Mouse (Mus musculus) limb, embryonic 12.5 days (tissue): ENCODE results near the gene Ttyh3. TPM values are rescaled to one million over a fixed set of nuclear protein-coding genes. Genes with fewer than 3 reads are reported as not detected.
"Not testable (repeated sequence)": the region's sequence is repeated elsewhere in the genome, so short reads cannot be mapped to it uniquely, and the experiment has no call there.

Experiments used
- ATAC-seq: fragments of 200-750 bp; cut with Nextera tagmentation; 2 replicates; pipeline ENCODE4 v1.8.0; 2017; ENCODE audit warnings: low read depth, moderate TSS enrichment; ENCODE audit not compliant: insufficient number of reproducible peaks, insufficient read depth, low FRiP score, low TSS enrichment
- H3K27ac ChIP-seq: fragments of 300-500 bp; sonication (generic); 2 replicates; pipeline ENCODE4 v1.5.1; 2016; ENCODE audit warnings: mild to moderate bottlenecking, moderate library complexity
- H3K27me3 ChIP-seq: fragments of 300-500 bp; sonication (generic); 2 replicates; pipeline ENCODE4 v1.6.1; 2016; ENCODE audit warnings: mild to moderate bottlenecking, moderate library complexity
- H3K36me3 ChIP-seq: fragments of 300-500 bp; sonication (generic); 2 replicates; pipeline ENCODE4 v1.6.1; 2016; ENCODE audit warnings: mild to moderate bottlenecking, moderate library complexity
- H3K4me1 ChIP-seq: fragments of 300-500 bp; sonication (generic); replicated peaks from 2 replicates; pipeline ENCODE4 v1.6.1; 2016
- H3K4me2 ChIP-seq: fragments of 300-500 bp; sonication (generic); 2 replicates; pipeline ENCODE4 v1.6.1; 2016; ENCODE audit warnings: mild to moderate bottlenecking, moderate library complexity
- H3K4me3 ChIP-seq: fragments of 300-500 bp; sonication (generic); replicated peaks from 2 replicates; pipeline ENCODE4 v1.5.1; 2016; ENCODE audit warnings: mild to moderate bottlenecking
- H3K9ac ChIP-seq: fragments of 300-500 bp; sonication (generic); replicated peaks from 2 replicates; pipeline ENCODE4 v1.6.1; 2016; ENCODE audit warnings: mild to moderate bottlenecking, moderate library complexity
- H3K9me3 ChIP-seq: fragments of 300-500 bp; sonication (generic); 2 replicates; pipeline ENCODE4 v1.6.1; 2016; ENCODE audit warnings: mild to moderate bottlenecking, moderate library complexity
- WGBS: fragments of 180-500 bp; shearing (Covaris S2); methylation state at CpG from one replicate; pipeline ENCODE4 v1.1.7; 2016; 5-methylcytosine and 5-hydroxymethylcytosine counted together
- polyA plus RNA-seq: library from polyadenylated mRNA; unstranded; fragments of >200 nt; fragmentation: Nextera tagmentation; extraction: Ambion mirVana; gene quantifications from 2 replicates; pipeline ENCODE4 v1.2.1, GENCODE M21; 2016

Gene Ttyh3
- polyA plus RNA-seq, 1 experiment from 2014 or later = 48.8 TPM

DNA sequence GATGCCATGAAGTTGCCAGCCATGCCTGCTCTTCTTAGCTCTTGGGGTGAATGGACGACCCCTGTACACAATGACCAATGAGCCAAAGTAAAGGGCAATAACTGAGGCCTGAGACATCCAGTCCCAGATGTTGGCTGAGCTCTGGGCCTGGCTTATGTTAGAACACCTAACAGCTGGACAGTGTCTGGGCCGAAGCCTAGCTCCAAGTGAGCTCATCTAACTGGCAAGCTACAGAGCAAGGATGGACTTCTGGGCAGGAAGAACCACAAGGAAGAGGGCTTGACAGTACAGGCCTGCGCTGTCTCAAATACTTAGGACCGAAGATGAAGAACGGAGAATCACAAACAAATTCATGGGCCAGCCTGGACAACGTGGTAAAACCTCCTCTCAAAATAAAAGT lies 23.8 kb upstream of the Ttyh3 start:
- ATAC-seq = not testable (repeated sequence)
- 91% methylated on average over 6 of the region's 6 CpGs for WGBS
- peaks cover 85% of the 10 kb centered on the region for H3K36me3 ChIP-seq

DNA sequence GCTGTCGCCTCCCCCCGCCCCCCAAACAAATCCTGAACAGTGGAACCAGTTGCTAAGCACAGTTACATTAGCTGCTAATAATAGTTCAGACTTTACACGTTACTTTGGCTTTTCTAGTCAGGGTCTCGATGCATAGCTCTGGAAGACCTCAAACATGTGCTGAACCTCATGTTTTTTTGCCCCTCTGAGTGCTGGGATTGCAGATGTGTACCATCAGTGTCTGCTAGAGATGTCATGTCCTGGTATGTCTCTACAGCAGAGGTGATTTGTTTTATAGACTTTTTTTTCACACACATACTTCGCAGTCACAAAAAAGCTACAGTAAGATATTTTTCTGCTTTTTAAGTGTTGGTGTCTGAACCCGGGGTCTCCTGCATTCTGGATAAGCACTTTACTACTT lies 23.3 kb upstream of the Ttyh3 start:
- no peaks in the 10 kb centered on the region for H3K27me3 ChIP-seq
- 84% methylated on average over 6 of the region's 6 CpGs for WGBS
- H3K4me2 ChIP-seq = no peak overlapping the region
- no peak for ATAC-seq
- H3K4me1 ChIP-seq = 0 out of 2 replicates have a peak, but pooled peaks cover 5% of the 10 kb centered on the region
- H3K4me3 ChIP-seq = no peak overlapping the region
- H3K9ac ChIP-seq = no peak overlapping the region
- peaks cover 11% of the 10 kb centered on the region for H3K9me3 ChIP-seq
- no peak overlapping the region for H3K27ac ChIP-seq
- peaks cover 81% of the 10 kb centered on the region for H3K36me3 ChIP-seq

More for the DNA sequence above, 23.8 kb upstream of the Ttyh3 start:
- not testable (repeated sequence) for H3K4me3 ChIP-seq, H3K4me2 ChIP-seq, H3K9ac ChIP-seq, H3K4me1 ChIP-seq, H3K27me3 ChIP-seq, H3K27ac ChIP-seq
- peaks cover 11% of the 10 kb centered on the region for H3K9me3 ChIP-seq

DNA sequence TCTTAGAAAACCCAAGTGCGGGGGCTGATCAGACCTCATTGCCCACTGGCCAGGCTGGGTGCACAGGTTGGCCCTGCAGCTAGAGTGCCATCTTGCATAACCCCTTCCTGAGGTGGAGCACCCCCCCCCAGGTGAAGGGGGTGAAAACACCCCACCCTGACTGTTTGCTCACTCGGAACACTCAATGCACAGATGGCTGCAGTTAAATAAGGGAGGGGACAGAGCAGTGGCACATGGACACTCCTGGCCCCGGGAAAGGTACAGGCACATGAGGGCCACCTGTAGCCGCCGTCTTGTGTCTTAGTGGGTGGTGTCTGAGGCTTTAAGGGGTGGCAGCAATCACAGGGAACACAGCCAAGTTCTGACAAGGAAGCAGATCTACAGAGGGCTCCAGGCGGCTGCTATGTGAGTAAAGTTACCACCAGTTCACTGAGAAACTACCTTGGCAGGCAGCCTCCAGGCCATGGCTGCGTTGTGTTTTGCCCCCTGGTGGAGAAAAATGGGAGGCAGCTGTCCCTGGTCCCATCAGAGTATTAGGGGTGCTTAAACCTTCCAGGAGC lies 14.9 kb upstream of the Ttyh3 start:
- H3K4me1 ChIP-seq = peaks cover 35% of the 10 kb centered on the region
- ATAC-seq = peak; percentile 13; the same call in 1 of the 2 replicates
- H3K27ac ChIP-seq = no peak overlapping the region
- H3K4me3 ChIP-seq = no peak overlapping the region
- 48% methylated on average over 7 of the region's 7 CpGs for WGBS
- peaks cover 5% of the 10 kb centered on the region for H3K9me3 ChIP-seq
- no peak overlapping the region for H3K9ac ChIP-seq
- peaks cover 32% of the 10 kb centered on the region for H3K36me3 ChIP-seq
- peaks cover 3% of the 10 kb centered on the region; the same call in 1 of the 2 replicates for H3K27me3 ChIP-seq
- no peak overlapping the region for H3K4me2 ChIP-seq

DNA sequence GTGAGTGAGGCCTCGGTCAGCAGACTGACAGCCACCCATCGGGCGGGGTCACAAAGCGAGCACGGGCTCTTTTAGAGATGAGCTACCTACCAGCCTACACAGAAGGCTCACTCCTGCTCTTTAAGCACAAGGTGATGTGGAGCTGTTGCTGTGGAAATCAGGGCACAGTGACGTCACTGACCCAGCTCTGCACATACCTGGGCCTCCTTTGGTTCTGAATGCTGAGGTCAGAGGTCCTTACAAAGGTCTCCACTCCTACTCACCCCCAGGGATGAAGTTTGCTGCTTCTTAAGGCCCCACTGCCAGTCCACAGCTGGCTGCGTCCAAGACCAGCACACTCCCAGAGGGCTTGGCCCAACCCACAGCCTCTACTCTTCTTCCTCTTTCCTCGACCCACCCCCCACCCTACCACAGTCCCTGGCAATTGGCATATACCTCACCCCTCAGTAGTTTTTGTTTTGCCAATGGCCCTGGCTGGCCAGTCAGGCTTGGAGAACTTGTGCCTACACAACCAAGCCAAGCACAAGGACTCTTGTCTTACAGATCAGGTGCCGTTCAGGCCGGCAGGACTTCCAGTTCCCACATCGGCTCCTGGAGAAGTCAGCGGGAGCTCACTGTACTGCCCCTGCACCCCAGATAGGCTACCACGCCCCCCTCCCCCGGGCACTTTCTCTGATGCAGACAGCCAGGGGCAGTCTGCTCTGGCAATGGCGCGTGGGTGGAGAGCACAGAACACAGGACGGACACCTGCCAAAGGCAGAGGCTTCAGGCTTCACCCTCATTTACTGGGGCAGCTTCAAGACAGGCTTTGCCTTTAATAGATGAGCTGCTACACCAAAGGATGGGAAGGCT lies 14.1 kb upstream of the Ttyh3 start:
- Histone ChIP-seq H3K4me3 (no peak overlapping the region), H3K9me3 (no peaks in the 10 kb centered on the region), H3K36me3 (peaks cover 26% of the 10 kb centered on the region), H3K4me1 (peaks cover 35% of the 10 kb centered on the region), H3K27me3 (peaks cover 3% of the 10 kb centered on the region; the same call in 1 of the 2 replicates), H3K4me2 (no peak overlapping the region), H3K9ac (no peak overlapping the region), H3K27ac (peak overlapping the region; percentile 66)
- 71% methylated on average over 17 of the region's 17 CpGs for WGBS
- ATAC-seq = no peak

DNA sequence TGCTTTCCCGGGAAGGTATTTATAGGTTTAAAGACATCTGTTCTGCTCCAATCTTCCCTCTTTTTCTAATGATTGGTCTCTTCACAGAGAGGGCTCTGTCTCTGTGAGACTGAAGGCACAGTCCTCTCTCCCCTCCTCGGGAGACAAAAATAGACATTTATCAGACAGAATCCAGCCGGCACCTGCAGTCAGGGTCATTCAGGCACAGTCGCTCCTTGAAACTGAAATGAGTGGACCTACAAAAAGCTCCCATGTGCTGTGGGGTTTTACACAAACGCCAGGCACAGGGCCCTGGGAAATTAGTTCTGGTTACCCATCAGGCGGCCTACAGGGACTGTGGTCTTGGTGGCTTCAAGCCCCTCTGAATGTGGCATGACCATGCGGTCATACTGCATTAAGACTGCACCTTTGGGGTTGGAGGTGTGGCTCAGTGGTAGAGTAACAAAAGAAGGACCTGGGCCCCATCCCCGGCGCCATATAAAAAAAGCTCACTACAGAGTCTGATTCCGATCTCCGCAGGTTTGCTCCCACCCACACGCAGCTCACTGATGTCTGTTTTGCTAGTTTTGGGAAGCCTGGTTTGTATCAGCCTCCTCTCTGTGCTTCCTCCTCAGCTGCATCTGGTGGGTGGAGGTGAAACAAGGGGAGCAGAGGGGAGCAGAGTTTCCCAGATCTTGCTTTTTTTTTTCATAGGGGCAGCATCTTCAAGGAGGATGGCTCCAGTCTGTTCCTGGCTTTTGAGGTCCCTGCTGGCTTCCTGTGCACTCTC lies 13.2 kb upstream of the Ttyh3 start:
- H3K36me3 ChIP-seq = peaks cover 20% of the 10 kb centered on the region
- peaks cover 3% of the 10 kb centered on the region; the same call in 1 of the 2 replicates for H3K27me3 ChIP-seq
- H3K27ac ChIP-seq = peak overlapping the region; percentile 66
- no peak overlapping the region for H3K4me2 ChIP-seq
- H3K9me3 ChIP-seq = no peaks in the 10 kb centered on the region
- H3K9ac ChIP-seq = no peak overlapping the region
- no peak overlapping the region for H3K4me3 ChIP-seq
- 56% methylated on average over 12 of the region's 12 CpGs for WGBS
- no peak for ATAC-seq
- peaks cover 35% of the 10 kb centered on the region for H3K4me1 ChIP-seq

DNA sequence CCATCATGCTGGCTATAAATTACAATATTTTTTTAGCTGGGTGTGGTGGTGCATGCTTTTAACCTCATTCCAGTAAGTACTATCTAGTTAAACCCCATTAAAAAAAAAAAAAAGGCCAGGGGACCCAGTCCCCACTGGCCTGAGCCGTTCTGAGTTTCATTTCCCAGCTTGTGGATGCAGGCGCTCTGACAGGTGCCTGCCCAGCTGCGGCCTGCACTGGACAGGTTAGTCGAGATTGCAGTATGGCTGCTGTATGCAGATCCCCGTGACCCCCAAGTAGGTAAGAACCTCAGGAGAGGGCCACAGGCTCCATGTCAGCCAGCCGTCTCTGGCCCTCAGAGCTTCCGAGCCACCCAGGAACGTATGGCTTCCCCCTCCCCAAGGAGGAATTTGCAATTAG lies 12.6 kb upstream of the Ttyh3 start:
- H3K4me2 ChIP-seq = no peak overlapping the region
- H3K36me3 ChIP-seq = peaks cover 16% of the 10 kb centered on the region
- H3K27me3 ChIP-seq = peaks cover 3% of the 10 kb centered on the region; the same call in 1 of the 2 replicates
- H3K9ac ChIP-seq = no peak overlapping the region
- no peak overlapping the region for H3K4me3 ChIP-seq
- H3K4me1 ChIP-seq = peaks cover 35% of the 10 kb centered on the region
- 58% methylated on average over 8 of the region's 8 CpGs for WGBS
- no peak for ATAC-seq
- no peaks in the 10 kb centered on the region for H3K9me3 ChIP-seq
- no peak overlapping the region for H3K27ac ChIP-seq

DNA sequence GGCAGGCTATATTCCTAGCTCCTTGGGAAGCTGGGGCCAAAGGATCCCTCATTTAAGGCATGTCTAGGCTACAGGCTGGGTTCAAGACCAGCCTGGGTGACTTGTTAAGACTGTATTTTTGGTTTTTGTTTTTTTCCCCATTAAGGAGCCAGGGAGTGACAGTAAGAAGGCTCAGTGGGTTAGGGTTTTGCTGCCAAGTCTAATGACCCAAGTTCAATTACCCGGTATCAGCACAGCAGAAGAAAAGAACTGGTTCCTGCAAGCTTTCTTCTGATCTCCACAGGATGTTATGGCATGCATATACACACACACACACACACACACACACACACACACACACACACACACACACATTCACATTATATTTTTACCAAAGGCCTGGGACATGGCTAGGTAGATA lies 11.6 kb upstream of the Ttyh3 start:
- no peaks in the 10 kb centered on the region for H3K9me3 ChIP-seq
- no peak for ATAC-seq
- WGBS = 93% methylated on average over 1 of the region's 1 CpGs
- peaks cover 35% of the 10 kb centered on the region for H3K4me1 ChIP-seq
- no peak overlapping the region for H3K4me3 ChIP-seq
- H3K9ac ChIP-seq = no peak overlapping the region
- peaks cover 3% of the 10 kb centered on the region; the same call in 1 of the 2 replicates for H3K27me3 ChIP-seq
- no peak overlapping the region for H3K4me2 ChIP-seq
- peaks cover 6% of the 10 kb centered on the region; the same call in 1 of the 2 replicates for H3K36me3 ChIP-seq
- no peak overlapping the region for H3K27ac ChIP-seq

DNA sequence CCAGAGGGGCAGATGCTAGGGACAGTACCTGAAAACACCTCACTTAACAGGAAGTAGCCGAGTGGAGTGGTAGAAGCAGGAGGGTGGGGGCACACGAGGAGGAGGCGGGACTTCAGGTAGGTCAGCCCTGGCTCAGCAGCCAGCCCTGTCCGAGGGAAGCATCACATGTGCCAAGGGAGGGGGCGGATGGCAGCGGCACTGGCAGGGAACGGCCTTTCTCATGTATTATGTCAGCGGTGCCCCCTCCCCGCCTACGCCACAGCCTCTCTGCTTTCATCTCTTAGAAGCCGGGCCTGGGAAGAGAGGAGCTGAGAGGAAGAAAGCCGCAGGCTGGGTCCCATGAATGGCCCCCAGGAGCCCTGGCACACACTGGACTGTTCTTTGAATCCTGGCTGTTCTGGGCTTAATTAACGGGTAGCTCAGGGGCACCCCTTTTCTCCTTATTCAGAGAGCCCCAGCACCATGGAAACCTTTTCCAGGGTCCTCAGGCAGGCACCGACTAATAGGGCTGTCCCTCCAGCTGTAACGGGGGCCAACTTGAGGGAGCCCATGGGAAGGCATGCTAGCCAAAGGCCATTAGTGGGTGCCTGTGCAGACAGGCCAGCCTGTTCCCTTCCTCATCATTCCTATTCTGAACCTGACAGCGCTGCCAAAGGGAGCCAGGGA lies 10.9 kb upstream of the Ttyh3 start:
- Histone ChIP-seq H3K4me3 (no peak overlapping the region), H3K27ac (no peak overlapping the region), H3K9me3 (no peaks in the 10 kb centered on the region), H3K4me2 (peak overlapping the region; percentile 32), H3K9ac (peak overlapping the region; percentile 24), H3K4me1 (peaks cover 35% of the 10 kb centered on the region), H3K36me3 (no peaks in the 10 kb centered on the region), H3K27me3 (peaks cover 3% of the 10 kb centered on the region; the same call in 1 of the 2 replicates)
- WGBS = 43% methylated on average over 16 of the region's 16 CpGs
- ATAC-seq = no peak

DNA sequence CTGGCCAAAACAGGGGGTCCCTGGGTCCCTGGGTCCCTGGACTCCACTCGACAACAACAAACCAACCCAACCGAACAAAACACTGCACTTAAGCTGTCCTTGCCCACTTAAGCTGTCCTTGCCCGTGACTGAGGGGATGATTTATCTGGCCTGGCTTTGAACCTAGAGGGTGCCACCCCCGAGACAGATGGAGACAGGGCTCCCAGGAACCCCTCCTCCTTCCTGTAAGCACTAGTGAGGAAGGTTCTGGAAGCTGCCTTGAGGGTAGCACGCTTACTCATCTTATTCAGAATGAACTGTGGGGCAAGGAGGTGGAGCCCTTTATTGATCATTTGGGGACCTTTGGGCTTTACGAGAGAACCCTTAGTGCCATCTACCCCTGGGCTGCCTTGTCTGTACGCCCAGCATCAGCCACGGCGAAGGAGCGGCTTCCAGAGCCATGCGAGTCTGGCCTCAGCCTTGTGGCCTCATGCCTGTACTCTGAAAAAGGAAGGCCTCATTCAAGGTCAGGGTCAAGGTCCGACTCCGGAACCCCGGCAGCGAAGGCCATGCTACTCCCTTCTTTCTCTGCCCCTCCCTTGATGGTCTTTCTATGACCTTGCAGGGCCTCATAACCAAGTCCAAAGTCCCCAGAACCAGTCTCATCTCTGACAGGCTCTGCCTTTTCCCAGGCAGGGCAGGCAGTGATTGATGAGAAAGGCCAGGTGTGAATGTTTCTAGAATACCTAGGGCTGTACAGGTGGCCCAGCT lies 5.4 kb upstream of the Ttyh3 start:
- Histone ChIP-seq H3K4me2 (no peak overlapping the region), H3K4me3 (no peak overlapping the region), H3K9me3 (no peaks in the 10 kb centered on the region), H3K27me3 (no peaks in the 10 kb centered on the region), H3K4me1 (peaks cover 10% of the 10 kb centered on the region), H3K9ac (no peak overlapping the region), H3K36me3 (no peaks in the 10 kb centered on the region), H3K27ac (no peak overlapping the region)
- 79% methylated on average over 15 of the region's 15 CpGs for WGBS
- ATAC-seq = no peak

DNA sequence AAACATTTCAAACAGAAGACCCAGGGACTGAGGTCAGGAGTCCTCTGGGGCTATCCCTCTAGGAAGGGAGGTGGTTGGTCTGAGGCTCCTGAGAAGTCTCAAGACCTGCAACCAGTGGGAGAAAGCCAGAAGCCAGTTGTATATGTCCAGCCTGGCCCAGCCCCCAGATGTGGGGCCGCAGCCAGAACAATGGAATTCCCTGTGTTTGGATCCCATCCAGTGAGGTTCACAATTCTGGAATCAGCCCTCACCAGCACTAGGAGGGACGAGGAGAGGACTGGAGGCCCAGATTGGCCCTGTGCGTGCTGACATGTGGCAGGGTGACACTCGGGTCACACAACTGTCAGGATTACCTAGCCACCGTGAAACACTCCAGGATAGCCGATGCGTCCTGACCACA lies 3.8 kb upstream of the Ttyh3 start:
- WGBS = 88% methylated on average over 7 of the region's 7 CpGs
- peaks cover 16% of the 10 kb centered on the region for H3K4me1 ChIP-seq
- no peak overlapping the region for H3K9ac ChIP-seq
- no peak overlapping the region for H3K27ac ChIP-seq
- no peak for ATAC-seq
- no peaks in the 10 kb centered on the region for H3K9me3 ChIP-seq
- no peak overlapping the region for H3K4me3 ChIP-seq
- H3K27me3 ChIP-seq = no peaks in the 10 kb centered on the region
- no peaks in the 10 kb centered on the region for H3K36me3 ChIP-seq
- no peak overlapping the region for H3K4me2 ChIP-seq
